Mouse (Mus musculus) hindbrain, embryonic 15.5 days (tissue): ENCODE results near the gene B3gnt9. TPM values are rescaled to one million over a fixed set of nuclear protein-coding genes. Genes with fewer than 3 reads are reported as not detected.

Experiments used
- ATAC-seq: fragments of 200-750 bp; cut with Nextera tagmentation; 2 replicates; pipeline ENCODE4 v1.8.0; 2017; ENCODE audit warnings: low read depth, moderate number of reproducible peaks, moderate TSS enrichment; ENCODE audit not compliant: low FRiP score
- H3K27ac ChIP-seq: fragments of 300-500 bp; sonication (generic); replicated peaks from 2 replicates; pipeline ENCODE4 v1.5.1; 2015; ENCODE audit warnings: mild to moderate bottlenecking, inconsistent platforms
- H3K27me3 ChIP-seq: fragments of 300-500 bp; sonication (generic); 2 replicates; pipeline ENCODE4 v1.6.1; 2015; ENCODE audit warnings: control low read depth, inconsistent platforms
- H3K36me3 ChIP-seq: fragments of 300-500 bp; sonication (generic); 2 replicates; pipeline ENCODE4 v1.6.1; 2015; ENCODE audit warnings: control low read depth, inconsistent platforms
- H3K4me1 ChIP-seq: fragments of 300-500 bp; sonication (generic); replicated peaks from 2 replicates; pipeline ENCODE4 v1.6.1; 2015; ENCODE audit warnings: control low read depth, inconsistent platforms
- H3K4me2 ChIP-seq: fragments of 300-500 bp; sonication (generic); 2 replicates; pipeline ENCODE4 v1.6.1; 2015; ENCODE audit warnings: moderate library complexity, mild to moderate bottlenecking, inconsistent platforms
- H3K4me3 ChIP-seq: fragments of 300-500 bp; sonication (generic); 2 replicates; pipeline ENCODE4 v1.5.1; 2015; ENCODE audit warnings: mild to moderate bottlenecking, inconsistent platforms
- H3K9ac ChIP-seq: fragments of 300-500 bp; sonication (generic); 2 replicates; pipeline ENCODE4 v1.6.1; 2015; ENCODE audit warnings: inconsistent platforms
- H3K9me3 ChIP-seq: fragments of 300-500 bp; sonication (generic); 2 replicates; pipeline ENCODE4 v1.6.1; 2016; ENCODE audit warnings: control low read depth, inconsistent platforms
- WGBS: fragments of 180-500 bp; shearing (Covaris S2); methylation state at CpG from one replicate; pipeline ENCODE4 v1.1.7; 2015; 5-methylcytosine and 5-hydroxymethylcytosine counted together
- polyA plus RNA-seq: library from polyadenylated mRNA; unstranded; fragments of >200 nt; fragmentation: Nextera tagmentation; extraction: Ambion mirVana; gene quantifications from 2 replicates; pipeline ENCODE4 v1.2.1, GENCODE M21; 2015

The B3gnt9 gene
- polyA plus RNA-seq, 1 experiment from 2014 or later, result 9.9 TPM

DNA sequence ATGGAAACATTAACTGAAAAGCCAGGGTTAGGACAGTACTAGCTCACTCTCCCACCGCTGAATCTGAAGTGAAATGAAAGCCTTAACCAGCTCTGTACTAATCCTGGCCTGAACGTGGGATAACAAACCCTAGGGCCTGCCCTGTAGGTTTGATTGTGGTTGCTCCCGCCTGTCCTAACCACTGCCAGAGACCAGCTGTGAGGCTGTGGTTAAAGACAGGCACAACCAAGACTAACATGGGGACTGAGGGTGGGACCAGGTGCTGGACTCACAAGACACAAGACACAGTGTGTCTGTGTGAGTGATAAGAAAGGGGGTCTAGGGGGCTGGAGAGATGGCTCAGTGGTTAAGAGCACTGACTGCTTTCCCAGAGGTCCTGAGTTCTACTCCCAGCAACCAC is 25.6 kb upstream of the B3gnt9 start:
- Histone ChIP-seq H3K27me3 (peaks cover 20% of the 10 kb centered on the region), H3K4me3 (no peak overlapping the region), H3K4me2 (no peak overlapping the region), H3K36me3 (peaks cover 37% of the 10 kb centered on the region), H3K27ac (no peak overlapping the region), H3K9ac (no peak overlapping the region), H3K4me1 (peaks cover 30% of the 10 kb centered on the region), H3K9me3 (no peaks in the 10 kb centered on the region)
- ATAC-seq, result no peak
- WGBS, result 75% methylated on average over 3 of the region's 3 CpGs

GRCm38 (mm10) chr8:105278911-105279334 is 24.0 kb upstream of the B3gnt9 start:
- Histone ChIP-seq H3K4me2 (peak overlapping the region; percentile 51), H3K4me1 (peaks cover 26% of the 10 kb centered on the region), H3K27me3 (peaks cover 36% of the 10 kb centered on the region), H3K27ac (no peak overlapping the region), H3K9me3 (no peaks in the 10 kb centered on the region), H3K4me3 (0 out of 2 replicates have a peak overlapping the region, but pooled peaks have one; percentile 12), H3K36me3 (peaks cover 24% of the 10 kb centered on the region), H3K9ac (no peak overlapping the region)
- 2% methylated on average over 28 of the region's 28 CpGs for WGBS
- ATAC-seq, result peak; percentile 46

GRCm38 (mm10) chr8:105276292-105277120 is 21.6 kb upstream of the B3gnt9 start:
- H3K4me1 ChIP-seq, result peaks cover 26% of the 10 kb centered on the region
- no peaks in the 10 kb centered on the region for H3K9me3 ChIP-seq
- peak overlapping the region; percentile 94 for H3K4me2 ChIP-seq
- peaks cover 58% of the 10 kb centered on the region for H3K27me3 ChIP-seq
- H3K4me3 ChIP-seq, result peak overlapping the region; percentile 46
- H3K36me3 ChIP-seq, result peaks cover 8% of the 10 kb centered on the region
- 3% methylated on average over 30 of the region's 30 CpGs for WGBS
- ATAC-seq, result peak; percentile 76
- H3K9ac ChIP-seq, result peak overlapping the region; percentile 43
- no peak overlapping the region for H3K27ac ChIP-seq

GRCm38 (mm10) chr8:105275840-105276239 is 20.9 kb upstream of the B3gnt9 start, which contains the start of gene Nol3:
Gene Nol3, plus strand, starts transcription at chr8:105276140.
- ATAC-seq, result no peak
- WGBS, result 5% methylated on average over 10 of the region's 10 CpGs

GRCm38 (mm10) chr8:105275387-105275786 is 20.4 kb upstream of the B3gnt9 start:
- no peak for ATAC-seq

More at GRCm38 (mm10) chr8:105275840-105276239, 20.9 kb upstream of the B3gnt9 start, which contains the start of gene Nol3:
- Histone ChIP-seq H3K27me3 (peaks cover 65% of the 10 kb centered on the region), H3K36me3 (peaks cover 6% of the 10 kb centered on the region; the same call in 1 of the 2 replicates), H3K4me1 (peaks cover 28% of the 10 kb centered on the region), H3K9ac (peak within 1 kb of the TSS; percentile 43), H3K9me3 (no peaks in the 10 kb centered on the region), H3K4me2 (peak within 1 kb of the TSS; percentile 94), H3K4me3 (peak within 1 kb of the TSS; percentile 46), H3K27ac (no peak within 1 kb of the TSS)

DNA sequence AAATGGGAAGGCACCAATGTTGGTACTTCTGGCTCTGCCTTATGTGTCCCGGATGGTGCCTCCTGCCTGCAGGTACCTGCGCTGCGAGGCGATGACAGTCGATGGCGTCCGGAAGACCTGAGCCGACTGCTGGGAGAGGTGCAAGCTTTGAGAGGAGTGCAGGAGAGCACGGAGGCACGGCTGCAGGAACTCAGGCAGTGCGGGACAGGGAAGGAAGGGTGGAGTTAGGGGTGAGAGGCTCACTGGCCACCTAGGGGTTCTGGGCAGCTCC is 15.9 kb upstream of the B3gnt9 start:
- H3K27ac ChIP-seq, result no peak overlapping the region
- H3K27me3 ChIP-seq, result peaks cover 83% of the 10 kb centered on the region
- peak overlapping the region; percentile 6; the same call in 1 of the 2 replicates for H3K4me3 ChIP-seq
- 2% methylated on average over 11 of the region's 11 CpGs for WGBS
- no peak for ATAC-seq
- peaks cover 35% of the 10 kb centered on the region for H3K4me1 ChIP-seq
- no peaks in the 10 kb centered on the region for H3K9me3 ChIP-seq
- no peak overlapping the region for H3K9ac ChIP-seq
- peak overlapping the region; percentile 84 for H3K4me2 ChIP-seq
- H3K36me3 ChIP-seq, result no peaks in the 10 kb centered on the region

More at GRCm38 (mm10) chr8:105275387-105275786, 20.4 kb upstream of the B3gnt9 start:
- no peak overlapping the region for H3K27ac ChIP-seq
- peaks cover 33% of the 10 kb centered on the region for H3K4me1 ChIP-seq
- H3K4me2 ChIP-seq, result peak overlapping the region; percentile 94
- H3K36me3 ChIP-seq, result peaks cover 6% of the 10 kb centered on the region; the same call in 1 of the 2 replicates
- 11% methylated on average over 10 of the region's 11 CpGs for WGBS
- H3K27me3 ChIP-seq, result peaks cover 69% of the 10 kb centered on the region
- H3K9me3 ChIP-seq, result no peaks in the 10 kb centered on the region
- 0 out of 2 replicates have a peak overlapping the region, but pooled peaks have one; percentile 46 for H3K4me3 ChIP-seq
- no peak overlapping the region for H3K9ac ChIP-seq

DNA sequence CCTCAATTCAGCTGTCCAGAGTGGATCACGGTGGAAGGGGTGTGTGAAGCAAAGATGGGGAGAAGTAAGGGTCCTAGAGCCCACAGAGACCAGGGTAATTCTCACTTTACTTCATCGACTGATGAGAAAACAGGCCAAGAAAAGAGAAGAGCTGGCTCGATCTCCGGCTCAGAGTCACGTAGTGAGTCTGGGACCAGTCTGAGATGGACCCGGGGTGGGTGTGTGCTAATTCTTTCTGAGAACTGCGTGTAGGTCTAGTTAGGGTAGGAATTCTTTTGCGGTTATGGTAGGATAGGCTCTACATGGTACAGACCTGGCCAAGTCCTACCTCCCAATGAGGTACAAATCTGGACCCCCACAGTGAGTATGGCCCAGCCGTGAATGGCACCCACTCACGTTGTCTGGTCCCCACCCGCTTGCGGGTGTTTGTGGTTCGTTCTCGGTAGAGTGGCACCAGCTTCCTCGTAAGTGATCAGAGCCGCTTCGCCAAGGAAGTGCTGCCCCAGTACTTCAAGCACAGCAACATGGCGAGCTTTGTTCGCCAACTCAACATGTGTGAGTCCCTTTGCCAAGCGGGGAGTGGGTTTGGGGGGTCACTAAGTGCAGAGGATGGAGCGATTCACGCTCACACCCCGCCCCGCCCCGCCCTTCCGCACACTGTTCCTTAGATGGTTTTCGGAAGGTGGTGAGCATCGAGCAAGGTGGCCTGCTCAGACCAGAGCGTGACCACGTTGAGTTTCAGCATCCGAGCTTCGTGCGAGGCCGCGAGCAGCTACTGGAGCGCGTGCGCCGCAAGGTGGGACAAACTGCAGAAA is 15.4 kb upstream of the B3gnt9 start:
- WGBS, result 3% methylated on average over 39 of the region's 39 CpGs
- Histone ChIP-seq H3K36me3 (no peaks in the 10 kb centered on the region), H3K27ac (no peak overlapping the region), H3K27me3 (peaks cover 85% of the 10 kb centered on the region), H3K9ac (no peak overlapping the region), H3K4me3 (peak overlapping the region; percentile 45), H3K9me3 (no peaks in the 10 kb centered on the region), H3K4me2 (peak overlapping the region; percentile 84), H3K4me1 (peaks cover 30% of the 10 kb centered on the region)
- ATAC-seq, result no peak

DNA sequence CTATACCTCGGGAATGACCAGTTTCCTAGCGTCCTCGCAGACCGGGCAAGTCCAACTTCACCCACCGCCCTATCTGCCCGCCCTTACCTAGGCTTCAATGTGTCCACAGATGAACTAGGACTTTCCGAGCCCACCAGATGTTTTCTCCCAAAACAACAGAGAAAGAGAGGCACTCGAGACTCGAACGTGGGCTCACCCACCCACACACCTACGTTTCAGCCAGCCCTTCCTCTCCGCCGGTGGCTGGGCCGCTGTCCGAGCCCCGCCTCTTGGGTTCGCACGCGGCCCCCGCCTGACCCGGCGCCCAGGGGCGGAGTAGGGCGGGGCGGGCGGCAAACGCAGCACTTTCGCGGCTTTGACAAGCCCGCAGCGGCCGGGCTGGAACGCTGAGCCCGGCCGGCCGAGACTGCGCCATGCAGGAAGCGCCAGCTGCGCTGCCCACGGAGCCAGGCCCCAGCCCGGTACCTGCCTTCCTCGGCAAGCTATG is 14.6 kb upstream of the B3gnt9 start, which contains the start of gene Hsf4:
Gene Hsf4, plus strand, starts transcription at position 341 of the 487 bp plus-strand sequence.
- H3K9me3 ChIP-seq, result no peaks in the 10 kb centered on the region
- H3K4me1 ChIP-seq, result peaks cover 36% of the 10 kb centered on the region
- under 1% methylated on average over 42 of the region's 42 CpGs for WGBS
- H3K27ac ChIP-seq, result peak within 1 kb of the TSS; percentile 36
- H3K9ac ChIP-seq, result peak within 1 kb of the TSS; percentile 40
- H3K27me3 ChIP-seq, result peaks cover 85% of the 10 kb centered on the region
- no peak for ATAC-seq
- peak within 1 kb of the TSS; percentile 45 for H3K4me3 ChIP-seq
- H3K4me2 ChIP-seq, result peak within 1 kb of the TSS; percentile 84
- H3K36me3 ChIP-seq, result no peaks in the 10 kb centered on the region

DNA sequence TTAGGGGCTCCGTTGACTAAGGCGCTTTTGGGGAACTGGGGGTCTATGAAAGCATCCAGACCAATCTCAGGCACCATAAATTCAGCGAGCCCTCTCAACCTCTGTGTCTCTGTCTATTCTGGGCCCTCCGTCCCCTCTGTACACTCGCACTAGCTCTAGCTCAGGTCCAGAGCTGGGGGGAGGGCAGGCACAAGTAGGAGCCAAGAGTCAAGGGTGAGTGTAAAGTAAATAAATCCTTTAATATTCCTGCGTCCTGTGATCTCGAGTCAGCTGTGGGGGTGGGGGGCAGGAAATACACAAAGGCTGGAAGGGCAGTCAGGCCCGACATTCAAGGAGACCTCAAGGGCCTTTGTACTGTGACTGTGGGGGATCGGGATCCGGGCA is 14.1 kb upstream of the B3gnt9 start:
- Histone ChIP-seq H3K9ac (peak overlapping the region; percentile 40), H3K27me3 (peaks cover 83% of the 10 kb centered on the region), H3K4me2 (peak overlapping the region; percentile 84), H3K9me3 (no peaks in the 10 kb centered on the region), H3K4me3 (peak overlapping the region; percentile 45), H3K36me3 (no peaks in the 10 kb centered on the region), H3K27ac (peak overlapping the region; percentile 36; the same call in 1 of the 2 replicates), H3K4me1 (peaks cover 39% of the 10 kb centered on the region)
- 2% methylated on average over 10 of the region's 10 CpGs for WGBS
- 0 out of 2 replicates have a peak, but pooled peaks have one; percentile 1 for ATAC-seq

DNA sequence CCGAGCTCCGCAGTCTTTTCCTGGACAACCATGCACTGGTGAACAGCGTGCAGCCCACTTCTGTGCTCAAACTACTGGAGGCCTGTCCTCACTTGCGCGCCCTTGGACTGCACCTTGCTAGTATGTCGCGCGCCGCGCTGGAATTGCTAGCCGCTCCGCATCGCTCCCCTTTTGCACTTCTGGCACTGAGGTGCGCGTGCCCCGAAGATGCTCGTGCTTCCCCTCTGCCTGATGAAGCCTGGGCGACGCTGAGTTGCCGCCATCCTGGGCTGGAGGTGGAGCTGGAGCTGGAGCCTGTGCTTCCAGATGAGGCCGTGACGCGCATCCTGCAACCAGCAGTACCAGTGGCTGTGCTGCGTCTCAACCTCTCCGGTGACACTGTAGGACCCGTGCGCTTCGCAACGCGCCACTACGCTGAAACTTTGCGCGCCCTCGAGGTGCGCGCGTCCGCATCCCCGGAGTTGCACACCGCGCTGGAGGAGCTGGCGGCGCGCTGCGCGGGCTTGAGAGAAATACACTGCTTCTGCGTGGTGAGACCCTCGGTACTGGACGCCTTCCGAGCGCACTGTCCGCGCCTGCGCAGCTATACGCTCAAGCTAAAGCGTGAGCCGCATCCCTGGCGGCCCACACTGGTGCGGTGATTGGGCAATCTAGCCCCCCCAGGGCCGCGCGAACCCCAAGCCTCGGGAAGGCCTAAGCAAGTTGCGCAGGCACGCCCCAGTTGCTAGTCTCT is 13.6 kb upstream of the B3gnt9 start:
- no peaks in the 10 kb centered on the region for H3K36me3 ChIP-seq
- peak overlapping the region; percentile 84 for H3K4me2 ChIP-seq
- H3K9ac ChIP-seq, result peak overlapping the region; percentile 40
- H3K4me3 ChIP-seq, result peak overlapping the region; percentile 45
- H3K27ac ChIP-seq, result peak overlapping the region; percentile 36
- H3K9me3 ChIP-seq, result no peaks in the 10 kb centered on the region
- H3K4me1 ChIP-seq, result peaks cover 41% of the 10 kb centered on the region
- ATAC-seq, result peak; percentile 91
- H3K27me3 ChIP-seq, result peaks cover 82% of the 10 kb centered on the region
- 0% methylated on average over 65 of the region's 65 CpGs for WGBS

DNA sequence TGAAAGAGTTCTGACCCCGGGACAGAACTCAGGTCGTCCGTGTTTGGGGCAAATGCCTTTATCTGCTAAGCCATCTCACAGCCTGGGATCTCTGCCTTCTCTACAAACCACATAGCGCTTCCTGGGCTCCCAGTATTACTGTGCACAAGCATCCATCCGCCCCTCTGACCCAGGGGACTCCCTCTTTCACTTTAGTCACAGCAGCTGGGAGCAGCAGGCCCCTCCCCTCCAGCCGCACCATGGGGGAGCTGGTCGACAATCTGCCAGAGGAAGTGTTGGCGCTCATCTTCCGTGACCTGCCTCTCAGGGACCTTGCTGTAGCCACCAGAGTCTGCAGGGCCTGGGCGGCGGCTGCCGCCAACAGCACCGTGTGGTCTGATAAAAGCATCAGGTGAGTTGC is 11.8 kb upstream of the B3gnt9 start:
- H3K27me3 ChIP-seq, result peaks cover 80% of the 10 kb centered on the region

More for the DNA sequence above, 11.8 kb upstream of the B3gnt9 start:
- H3K27ac ChIP-seq, result no peak overlapping the region
- H3K4me1 ChIP-seq, result peaks cover 41% of the 10 kb centered on the region
- no peak overlapping the region for H3K4me2 ChIP-seq
- H3K36me3 ChIP-seq, result no peaks in the 10 kb centered on the region
- no peak overlapping the region for H3K4me3 ChIP-seq
- no peak overlapping the region for H3K9ac ChIP-seq
- H3K9me3 ChIP-seq, result no peaks in the 10 kb centered on the region
- WGBS, result 14% methylated on average over 13 of the region's 13 CpGs
- no peak for ATAC-seq
